In genomic region chr4:100391021-100391420, GRCm38 (mm10) we compare ENCODE assay signal across 18 mouse cellular contexts.
A peak's percentile ranks its signal among the peaks of the same experiment; 100 is the strongest.
DNase-seq lines count a peak whose midpoint lies in the region; ATAC-seq and TF ChIP-seq lines count a peak whose summit lies in the region.
"Had no signal": no experiment of that assay in that cellular context is flagged by ENCODE, and none has a peak within 500 bp of the region (broad histone marks: within the 10 kb centered on the region; RNA-seq: fewer than 3 reads in every experiment).

No protein-coding gene starts in this region.

- no peak overlapping the region for H3K4me3 ChIP-seq in cerebellum, adult 2 months (replicated peaks; ENCODE audit: insufficient read depth, low read depth, low read length)
- no peak overlapping the region for H3K4me3 ChIP-seq in forebrain, embryonic 11.5 days (ENCODE audit: low read depth, low read length)
- H3K4me3 ChIP-seq in forebrain, embryonic 14.5 days (ENCODE audit: low read depth, low read length): no peak overlapping the region
- no peak overlapping the region for H3K4me3 ChIP-seq in heart, adult 2 months

- ATAC-seq in forebrain, embryonic 11.5 days (replicated peaks; ENCODE audit: low FRiP score): no peak
- ATAC-seq in forebrain, embryonic 14.5 days: no peak
- ATAC-seq: activated CD4-positive, CD25-positive, alpha-beta regulatory T cell, adult 4 months; CD4-positive, CD25-positive, alpha-beta regulatory T cell, adult 4 months; Patski had no signal

- TF ChIP-seq EP300 in heart, adult 2 months (IDR thresholded peaks at IDR 0.05; ENCODE audit: insufficient read depth, low read depth, low read length): no peak

- no peak overlapping the region for H3K4me2 ChIP-seq in forebrain, embryonic 11.5 days (ENCODE audit: low read depth, low read length, severe bottlenecking)
- no peak overlapping the region for H3K4me2 ChIP-seq in forebrain, embryonic 14.5 days (ENCODE audit: low read length)

- H3K9me3 ChIP-seq in forebrain, embryonic 11.5 days (ENCODE audit: control insufficient read depth, low read length): no peaks in the 10 kb centered on the region
- no peaks in the 10 kb centered on the region for H3K9me3 ChIP-seq in forebrain, embryonic 14.5 days (replicated peaks; ENCODE audit: control insufficient read depth, low read length)

- peaks cover 45% of the 10 kb centered on the region for H3K4me1 ChIP-seq in cerebellum, adult 2 months (ENCODE audit: control insufficient read depth, insufficient read depth, low read length)
- H3K4me1 ChIP-seq in forebrain, embryonic 11.5 days (replicated peaks; ENCODE audit: control insufficient read depth, insufficient read depth, low read length): no peaks in the 10 kb centered on the region
- H3K4me1 ChIP-seq in forebrain, embryonic 14.5 days (ENCODE audit: control insufficient read depth, insufficient read depth, low read length): no peaks in the 10 kb centered on the region
- H3K4me1 ChIP-seq in heart, adult 2 months (ENCODE audit: control insufficient read depth, insufficient read depth, low read length): peaks cover 5% of the 10 kb centered on the region

- TF ChIP-seq POLR2A in cerebellum, adult 2 months (IDR thresholded peaks at IDR 0.05; ENCODE audit: borderline replicate concordance, insufficient read depth, low read length): no peak
- TF ChIP-seq POLR2A in heart, adult 2 months (IDR thresholded peaks at IDR 0.05; ENCODE audit: insufficient read depth, low read depth, low read length): no peak

- H3K9ac ChIP-seq in forebrain, embryonic 11.5 days (ENCODE audit: low read length): no peak overlapping the region
- H3K9ac ChIP-seq in forebrain, embryonic 14.5 days (ENCODE audit: low read length): no peak overlapping the region
- no peak overlapping the region for H3K9ac ChIP-seq in heart, adult 2 months (ENCODE audit: low read depth, low read length)

- no peaks in the 10 kb centered on the region for H3K36me3 ChIP-seq in forebrain, embryonic 11.5 days (ENCODE audit: control insufficient read depth, insufficient read depth, low read length)
- H3K36me3 ChIP-seq in forebrain, embryonic 14.5 days (ENCODE audit: control insufficient read depth, insufficient read depth, low read length): no peaks in the 10 kb centered on the region
- no peaks in the 10 kb centered on the region for H3K36me3 ChIP-seq in heart, adult 2 months (ENCODE audit: control insufficient read depth, insufficient read depth, low read length)
- H3K36me3 ChIP-seq: G1E had no signal

- no peak for TF ChIP-seq CTCF in cerebellum, adult 2 months (IDR thresholded peaks at IDR 0.05; ENCODE audit: borderline replicate concordance, insufficient read depth, low read depth, low read length)
- TF ChIP-seq CTCF in heart, adult 2 months (IDR thresholded peaks at IDR 0.05): no peak

- WGBS in cerebellum, adult 2 months: 90% methylated on average over 6 of the region's 6 CpGs
- WGBS in forebrain, embryonic 11.5 days: 90% methylated on average over 6 of the region's 6 CpGs
- WGBS in forebrain, embryonic 14.5 days: 95% methylated on average over 6 of the region's 6 CpGs
- WGBS in heart, adult 2 months: 88% methylated on average over 6 of the region's 6 CpGs

- intact Hi-C loops in heart, adult 2 months (cut with DNase I): no loop called here

- no peaks in the 10 kb centered on the region for H3K79me2 ChIP-seq in heart, adult 2 months (replicated peaks; ENCODE audit: control insufficient read depth, insufficient read depth, low read length)

- H3K27me3 ChIP-seq in cerebellum, adult 2 months (ENCODE audit: control insufficient read depth, insufficient read depth, low read length): no peaks in the 10 kb centered on the region
- H3K27me3 ChIP-seq in forebrain, embryonic 11.5 days (ENCODE audit: control insufficient read depth, insufficient read depth, low read length): no peaks in the 10 kb centered on the region
- no peaks in the 10 kb centered on the region for H3K27me3 ChIP-seq in forebrain, embryonic 14.5 days (replicated peaks; ENCODE audit: control insufficient read depth, insufficient read depth, low read length)
- H3K27me3 ChIP-seq in heart, adult 2 months (ENCODE audit: control insufficient read depth, insufficient read depth, low read length): no peaks in the 10 kb centered on the region
- H3K27me3 ChIP-seq: CH12.LX, Patski had no signal

- H3K27ac ChIP-seq in cerebellum, adult 2 months (ENCODE audit: insufficient read depth, low read length): peak overlapping the region; percentile 85; the same call in 1 of the 2 replicates
- no peak overlapping the region for H3K27ac ChIP-seq in forebrain, embryonic 11.5 days (ENCODE audit: low read depth, low read length)
- no peak overlapping the region for H3K27ac ChIP-seq in forebrain, embryonic 14.5 days (ENCODE audit: low read depth, low read length)
- no peak overlapping the region for H3K27ac ChIP-seq in heart, adult 2 months

- DNase-seq in adrenal gland, adult 2 months: peak; percentile 50
- DNase-seq in adrenal gland, postnatal 25 days: no peak
- no peak for DNase-seq in cerebellum, adult 2 months
- no peak for DNase-seq in cerebellum, postnatal 36 days
- peak; percentile 26 for DNase-seq in forebrain, embryonic 11.5 days (ENCODE audit: low spot score)
- DNase-seq in forebrain, embryonic 14.5 days (ENCODE audit: low spot score): no peak
- peak; percentile 12 for DNase-seq in heart, adult 11 months
- no peak for DNase-seq in heart, adult 2 months
- DNase-seq: adrenal gland, adult 8-10 months; adrenal gland, postnatal 10 days; adrenal gland, postnatal 14 days; adrenal gland, postnatal 36 days; B cell, adult 2 months had no signal

Comparison
In these comparisons a context has a peak if more than half of its experiments do, and no peak if none do; other contexts are left out.
1. DNase-seq: peak in adrenal gland, adult 2 months (single experiment), forebrain, embryonic 11.5 days (single experiment) and heart, adult 11 months (single experiment); none in adrenal gland, postnatal 25 days (single experiment), cerebellum, adult 2 months (0 of 2), cerebellum, postnatal 36 days (0 of 2), forebrain, embryonic 14.5 days (single experiment) and heart, adult 2 months (0 of 2).